Mouse (Mus musculus) lung, postnatal 10 days (tissue): Measurements from ENCODE around the gene Abhd15.

Source experiments
- DNase-seq: peaks from one replicate; pipeline ENCODE4 v3.0.0; 2021

Gene Abhd15

GRCm38 (mm10) chr11:77494344-77494676 lies 20.6 kb upstream of the Abhd15 start:
- DNase-seq, result no peak

GRCm38 (mm10) chr11:77494782-77495181 lies 20.1 kb upstream of the Abhd15 start:
- DNase-seq, result no peak

- no peak for DNase-seq
These were observed 19.4 kb upstream of the Abhd15 start for GRCm38 (mm10) chr11:77495507-77495906.

GRCm38 (mm10) chr11:77497341-77497756 lies 17.6 kb upstream of the Abhd15 start:
- peak; percentile 95 for DNase-seq

GRCm38 (mm10) chr11:77497851-77498250 lies 17.1 kb upstream of the Abhd15 start:
- DNase-seq, result peak; percentile 79

- DNase-seq, result no peak
These were observed 16.4 kb upstream of the Abhd15 start for GRCm38 (mm10) chr11:77498261-77499139.

GRCm38 (mm10) chr11:77499354-77499753 lies 15.6 kb upstream of the Abhd15 start:
- no peak for DNase-seq

GRCm38 (mm10) chr11:77500361-77501325 lies 14.3 kb upstream of the Abhd15 start:
- no peak for DNase-seq

GRCm38 (mm10) chr11:77501392-77501791 lies 13.5 kb upstream of the Abhd15 start:
- DNase-seq, result peak; percentile 87

- DNase-seq, result no peak
These were observed 12.9 kb upstream of the Abhd15 start for GRCm38 (mm10) chr11:77501971-77502370.

- no peak for DNase-seq
These were observed 12.4 kb upstream of the Abhd15 start for GRCm38 (mm10) chr11:77502481-77502880.

- DNase-seq, result peak; percentile 86
These were observed 11.4 kb upstream of the Abhd15 start for GRCm38 (mm10) chr11:77503511-77503910.

GRCm38 (mm10) chr11:77504377-77504776 lies 10.5 kb upstream of the Abhd15 start:
- DNase-seq, result no peak

- DNase-seq, result no peak
These were observed 9.5 kb upstream of the Abhd15 start for GRCm38 (mm10) chr11:77505291-77505980.

GRCm38 (mm10) chr11:77506273-77506672 lies 8.6 kb upstream of the Abhd15 start:
- no peak for DNase-seq

GRCm38 (mm10) chr11:77506941-77507340 lies 8.0 kb upstream of the Abhd15 start:
- no peak for DNase-seq

- DNase-seq, result no peak
These were observed 7.5 kb upstream of the Abhd15 start for GRCm38 (mm10) chr11:77507426-77507825.

GRCm38 (mm10) chr11:77508068-77509021 lies 6.6 kb upstream of the Abhd15 start:
- DNase-seq, result peak; percentile 91

- DNase-seq, result no peak
These were observed 3.6 kb upstream of the Abhd15 start for GRCm38 (mm10) chr11:77511336-77511735.

GRCm38 (mm10) chr11:77512891-77513810 lies 1.8 kb upstream of the Abhd15 start:
- peak; percentile 91 for DNase-seq

GRCm38 (mm10) chr11:77513811-77514170 lies 1.1 kb upstream of the Abhd15 start:
- no peak for DNase-seq
